Mouse (Mus musculus) Patski (cell line): ENCODE measurements around the gene Dnase2b. TPM values are rescaled to one million over a fixed set of nuclear protein-coding genes. Genes with fewer than 3 reads are reported as not detected.

ENCODE experiments used
- ATAC-seq: fragments of 100-300 bp; one replicate; pipeline ENCODE4 v1.8.0; 2021
- CTCF ChIA-PET: fragments of 350-600 bp; sonication (Branson Sonifier 250); formaldehyde crosslinking; loops from one replicate; lab custom pipeline; 2022; ENCODE audit warnings: inconsistent platforms; lab: Charles Lee
- POLR2A ChIA-PET: fragments of 350-600 bp; sonication (Branson Sonifier 250); formaldehyde crosslinking; loops from one replicate; lab custom pipeline; 2022; ENCODE audit warnings: antibody characterized with exemption, inconsistent platforms; lab: Charles Lee
- DNase-seq: peaks from one replicate; pipeline ENCODE4 v3.0.0-alpha.2; 2011; ENCODE audit warnings: low read depth, low spot score
- H3K27me3 ChIP-seq: fragments of 371-371 bp; one replicate; pipeline ENCODE4 v1.5.1; 2021
- CTCF ChIP-seq: fragments of 100-300 bp; IDR thresholded peaks from one replicate; pipeline ENCODE4 v1.5.1; 2021
- in situ Hi-C: fragments of 300-500 bp; cut with MboI; formaldehyde crosslinking; loops from 3 replicates; pipeline ENCODE4 v1.11.1; 2018; ENCODE audit warnings: low pct_unique_long_range_greater_than_20kb, mixed read lengths
- polyA plus RNA-seq: library from polyadenylated mRNA; unstranded; gene quantifications from one replicate; pipeline ENCODE4 v1.2.3, GENCODE M21; 2021

Gene Dnase2b
- polyA plus RNA-seq, 1 experiment from 2014 or later = 0.03 TPM

GRCm38 (mm10) chr3:146599198-146599900, 16.0 kb downstream of the Dnase2b start:
- CTCF ChIA-PET = interaction anchor here (0.7 to 1.7 kb wide), 7 partner anchors 8 to 113 kb away, joined by 3 to 4 read pairs (median 3); no protein-coding TSS in a partner anchor
- no peak for TF ChIP-seq CTCF
- H3K27me3 ChIP-seq = no peaks in the 10 kb centered on the region
- POLR2A ChIA-PET = no interaction called here
- DNase-seq (no peak), ATAC-seq (no peak)
- in situ Hi-C loops = no loop called here

DNA sequence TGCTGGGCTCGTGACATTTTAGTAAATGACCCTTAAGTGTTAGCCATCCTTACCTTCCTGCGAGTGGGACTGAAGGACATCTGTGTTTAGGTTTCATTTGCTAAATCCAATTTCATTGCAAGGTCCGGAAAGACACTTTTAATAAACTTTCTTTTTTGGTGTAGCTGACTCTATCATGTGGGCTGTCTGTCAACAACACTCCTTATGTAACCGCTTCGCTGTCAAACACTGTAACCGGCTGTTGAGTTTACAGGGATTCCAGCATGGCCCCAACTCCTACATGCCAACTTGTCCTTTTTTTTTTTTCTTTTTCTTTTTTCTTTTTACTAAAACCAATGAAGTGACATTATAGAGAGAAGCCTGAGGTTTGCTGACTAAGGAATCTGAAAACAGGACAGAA, 17.0 kb downstream of the Dnase2b start:
- in situ Hi-C loops = no loop called here
- no peak for ATAC-seq
- CTCF ChIA-PET = interaction anchor here (0.9 to 1.7 kb wide), 5 partner anchors 9 to 13 kb away, joined by 3 to 4 read pairs (median 3); no protein-coding TSS in a partner anchor

DNA sequence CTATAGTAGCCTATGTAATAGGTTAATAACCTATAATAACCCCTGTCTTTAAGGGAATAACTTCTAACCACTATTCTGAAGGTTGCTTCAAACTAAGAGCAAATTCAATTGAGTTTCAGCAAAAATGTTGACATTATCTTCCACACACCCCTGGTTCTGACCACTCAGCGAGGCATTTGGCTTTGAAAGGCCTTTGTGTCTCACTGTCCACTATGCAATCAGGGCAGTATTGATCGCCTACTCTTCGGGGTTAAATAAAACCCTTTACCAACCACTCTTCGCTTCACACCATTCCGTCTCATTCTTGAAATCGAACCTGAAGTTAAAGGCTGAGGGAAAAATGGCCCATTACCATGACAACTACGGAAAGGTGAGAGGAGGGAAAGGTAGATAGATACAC, 18.5 kb downstream of the Dnase2b start:
- TF ChIP-seq CTCF = no peak
- CTCF ChIA-PET = no interaction called here
- DNase-seq = no peak
- no peak for ATAC-seq
- in situ Hi-C loops = no loop called here
- POLR2A ChIA-PET = no interaction called here
- H3K27me3 ChIP-seq = no peaks in the 10 kb centered on the region

More for the DNA sequence above, 17.0 kb downstream of the Dnase2b start:
- no peak for TF ChIP-seq CTCF
- POLR2A ChIA-PET = no interaction called here
- DNase-seq = no peak
- no peaks in the 10 kb centered on the region for H3K27me3 ChIP-seq

DNA sequence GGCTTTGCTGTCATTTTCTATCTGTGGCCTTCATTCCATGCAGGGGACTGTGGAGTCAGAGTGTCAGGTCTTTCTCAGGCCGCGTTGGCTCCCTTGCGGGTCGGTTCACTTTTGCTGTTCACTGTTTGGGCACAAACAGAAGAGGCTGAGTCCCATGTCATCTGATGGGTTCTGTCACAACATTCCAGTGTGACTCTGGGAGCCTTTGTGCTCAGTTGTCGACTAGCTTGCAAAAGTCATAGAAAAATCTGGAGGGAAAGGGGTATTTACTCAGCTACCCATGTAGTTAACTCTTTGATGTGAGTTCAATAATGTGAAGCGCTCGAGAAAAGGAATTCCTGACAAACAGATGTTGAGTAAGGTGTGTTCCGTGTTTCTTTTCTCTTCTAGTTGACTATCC, 19.0 kb downstream of the Dnase2b start:
- in situ Hi-C loops = no loop called here
- DNase-seq (no peak), ATAC-seq (no peak)
- POLR2A ChIA-PET = no interaction called here
- CTCF ChIA-PET = no interaction called here
- no peak for TF ChIP-seq CTCF
- H3K27me3 ChIP-seq = no peaks in the 10 kb centered on the region

- TF ChIP-seq CTCF = no peak
- in situ Hi-C loops = no loop called here
- ATAC-seq = no peak
- ChIA-PET POLR2A (no interaction called here), CTCF (interaction anchor here (1.2 kb wide), 1 partner anchor 90 kb away, joined by 3 read pairs; the partner anchor contains the start of gene Samd13)
- no peaks in the 10 kb centered on the region for H3K27me3 ChIP-seq
- DNase-seq = no peak
Observed at GRCm38 (mm10) chr3:146595440-146595839, 20.0 kb downstream of the Dnase2b start.

DNA sequence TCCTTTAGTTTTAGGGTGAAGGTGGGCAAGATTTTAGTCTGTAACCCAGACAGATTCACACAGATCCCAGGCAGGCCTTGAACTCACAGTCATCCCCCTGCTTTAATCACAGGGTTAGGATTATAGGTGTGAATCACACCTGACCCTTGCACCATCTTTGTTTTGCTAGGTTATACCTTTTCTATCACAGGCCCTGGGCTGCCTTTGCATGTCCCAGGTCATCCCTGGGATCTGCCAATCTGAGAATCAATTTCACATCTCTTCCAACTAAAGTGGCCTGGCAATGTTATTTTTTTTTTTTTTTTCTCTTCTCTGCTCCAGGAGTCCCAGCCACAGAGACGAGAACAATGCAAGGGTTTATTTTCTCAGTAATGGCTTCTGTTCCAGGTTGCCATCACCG, 23.8 kb downstream of the Dnase2b start:
- H3K27me3 ChIP-seq = no peaks in the 10 kb centered on the region
- ChIA-PET CTCF (interaction anchor here (1.8 kb wide), 1 partner anchor 44 kb away, joined by 4 read pairs; no protein-coding TSS in a partner anchor), POLR2A (no interaction called here)
- no peak for TF ChIP-seq CTCF
- in situ Hi-C loops = no loop called here
- ATAC-seq = no peak
- DNase-seq = no peak

DNA sequence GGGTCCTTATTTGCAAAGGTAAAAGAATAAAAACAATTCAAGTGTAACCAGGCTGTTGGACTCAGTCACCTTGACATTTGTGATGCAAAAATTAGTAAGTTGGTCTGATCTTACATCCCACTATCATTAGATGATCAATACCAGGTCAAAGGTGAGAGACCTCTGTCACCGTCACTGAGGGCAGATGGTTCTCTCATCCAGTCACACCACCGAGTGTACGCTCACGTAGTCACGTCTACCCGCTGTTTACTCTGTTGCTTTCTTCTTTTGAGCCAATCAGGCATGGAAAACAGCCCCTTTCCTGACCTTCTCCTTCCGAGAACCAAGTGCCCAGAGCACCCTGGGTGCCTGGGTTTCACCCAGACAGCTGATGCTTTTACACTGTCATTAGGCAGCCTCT, 24.2 kb downstream of the Dnase2b start:
- DNase-seq (no peak), ATAC-seq (no peak)
- POLR2A ChIA-PET = no interaction called here
- in situ Hi-C loops = no loop called here
- no peak for TF ChIP-seq CTCF
- no peaks in the 10 kb centered on the region for H3K27me3 ChIP-seq
- CTCF ChIA-PET = interaction anchor here (1.8 kb wide), 1 partner anchor 44 kb away, joined by 4 read pairs; no protein-coding TSS in a partner anchor

DNA sequence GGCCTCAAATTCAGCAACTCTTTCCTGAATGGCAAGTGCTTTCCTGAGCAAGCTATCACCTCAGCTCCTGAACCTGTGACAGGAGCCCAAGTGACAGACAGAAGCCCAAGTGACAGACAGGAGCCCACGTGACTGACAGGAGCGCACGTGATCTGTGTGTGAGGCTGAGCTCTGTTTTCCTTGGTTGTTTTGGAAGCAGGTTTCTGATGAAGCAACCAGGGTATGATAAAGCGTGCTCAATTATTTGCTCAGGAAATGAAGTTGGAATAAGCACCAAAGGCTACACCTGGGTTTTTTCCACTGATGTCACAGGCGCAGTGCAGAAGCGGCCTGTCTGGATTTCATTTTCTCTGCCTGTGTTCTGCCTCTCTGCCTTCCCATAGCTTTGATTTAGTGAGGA, 25.9 kb downstream of the Dnase2b start:
- ChIA-PET POLR2A (interaction anchor here (0.7 to 1.2 kb wide), 3 partner anchors 24 to 66 kb away, joined by 3 read pairs; no protein-coding TSS in a partner anchor), CTCF (interaction anchor here (1.0 to 1.6 kb wide), 3 partner anchors 9 to 189 kb away, joined by 3 to 4 read pairs (median 4); no protein-coding TSS in a partner anchor)
- no peaks in the 10 kb centered on the region for H3K27me3 ChIP-seq
- in situ Hi-C loops = no loop called here
- ATAC-seq (no peak), DNase-seq (no peak)
- TF ChIP-seq CTCF = no peak

DNA sequence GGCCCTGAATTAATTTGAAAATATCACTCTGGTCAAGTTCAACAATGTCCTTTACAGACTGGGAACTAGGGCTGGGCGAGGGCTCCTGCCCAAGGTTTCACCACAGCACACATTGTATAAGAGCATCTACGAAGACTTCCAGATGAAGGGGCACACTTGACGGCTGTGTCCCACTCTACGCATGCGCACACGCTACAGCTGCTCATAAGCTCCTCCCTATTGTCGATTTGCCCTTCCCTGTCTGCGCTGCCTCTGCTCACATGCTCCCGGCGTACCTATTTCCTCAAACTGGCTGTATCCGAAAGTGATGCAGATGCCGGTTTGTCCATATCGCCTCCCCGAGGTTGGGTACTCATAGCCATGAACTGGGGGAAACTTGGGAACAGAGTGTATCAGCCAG, 28.8 kb downstream of the Dnase2b start:
- in situ Hi-C loops = no loop called here
- no peak for TF ChIP-seq CTCF
- POLR2A ChIA-PET = interaction anchor here (0.6 kb wide), 1 partner anchor 15 kb away, joined by 3 read pairs; no protein-coding TSS in a partner anchor
- DNase-seq = no peak
- ATAC-seq = no peak
- no peaks in the 10 kb centered on the region for H3K27me3 ChIP-seq
- CTCF ChIA-PET = interaction anchor here (0.9 to 1.4 kb wide), 2 partner anchors 15 to 19 kb away, joined by 3 read pairs; no protein-coding TSS in a partner anchor

DNA sequence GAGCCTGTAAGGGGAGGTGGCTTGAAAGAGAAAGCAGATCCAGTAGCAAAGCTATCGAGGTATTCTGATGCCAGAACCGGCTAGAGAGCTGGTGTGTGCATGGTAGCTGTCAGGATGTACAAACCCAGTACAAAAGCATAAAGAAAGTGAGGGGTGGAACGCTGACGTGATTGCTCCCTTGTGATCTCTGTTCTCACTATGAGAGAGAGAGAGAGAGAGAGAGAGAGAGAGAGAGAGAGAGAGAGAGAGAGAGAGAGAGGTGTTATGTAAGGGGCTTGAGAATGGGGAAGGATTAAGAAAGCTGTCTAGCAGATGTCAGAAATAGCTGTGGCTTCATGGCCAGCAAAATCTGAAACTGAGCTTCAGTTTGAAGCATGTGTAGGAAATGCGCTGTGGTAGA, 31.5 kb downstream of the Dnase2b start:
- TF ChIP-seq CTCF = no peak
- DNase-seq (no peak), ATAC-seq (peak; percentile 4)
- H3K27me3 ChIP-seq = no peaks in the 10 kb centered on the region
- in situ Hi-C loops = no loop called here
- ChIA-PET POLR2A (interaction anchor here (0.6 kb wide), 1 partner anchor 67 kb away, joined by 6 read pairs; no protein-coding TSS in a partner anchor), CTCF (interaction anchor here (1.1 to 1.4 kb wide), 4 partner anchors 9 to 21 kb away, joined by 3 to 4 read pairs (median 4); no protein-coding TSS in a partner anchor)

DNA sequence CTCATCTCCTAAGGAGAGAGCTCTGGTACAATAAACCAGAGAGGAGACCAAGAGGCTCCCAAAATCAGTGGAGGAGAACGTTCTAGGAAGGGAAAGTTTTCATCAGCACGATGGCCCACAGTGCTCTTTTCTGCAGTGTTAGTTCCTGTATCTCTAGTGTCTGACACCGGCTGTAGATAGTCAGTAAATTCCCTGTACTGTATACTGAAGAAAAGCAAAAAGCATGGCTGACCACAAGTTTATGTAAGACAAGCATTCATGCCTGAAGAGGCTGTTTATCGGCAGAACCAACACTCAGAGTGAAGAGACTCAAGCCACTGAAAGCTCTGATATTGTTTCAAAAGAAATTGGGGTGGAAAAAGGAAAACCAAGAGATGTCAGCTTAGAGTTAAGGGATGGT, 31.9 kb downstream of the Dnase2b start:
- ChIA-PET POLR2A (interaction anchor here (0.6 kb wide), 1 partner anchor 67 kb away, joined by 6 read pairs; no protein-coding TSS in a partner anchor), CTCF (interaction anchor here (1.1 to 1.4 kb wide), 4 partner anchors 8 to 22 kb away, joined by 3 to 4 read pairs (median 4); no protein-coding TSS in a partner anchor)
- TF ChIP-seq CTCF = no peak
- H3K27me3 ChIP-seq = no peaks in the 10 kb centered on the region
- DNase-seq = no peak
- in situ Hi-C loops = no loop called here
- ATAC-seq = peak; percentile 21
